Mouse (Mus musculus): ENCODE data around the gene Nin. TPM values are rescaled to one million over a fixed set of nuclear protein-coding genes. Genes with fewer than 3 reads are reported as not detected.
A peak's percentile ranks its signal among the peaks of the same experiment; 100 is the strongest.

The Nin gene
- polyA plus RNA-seq, 1 experiment from 2014 or later = 45.3 TPM

DNA sequence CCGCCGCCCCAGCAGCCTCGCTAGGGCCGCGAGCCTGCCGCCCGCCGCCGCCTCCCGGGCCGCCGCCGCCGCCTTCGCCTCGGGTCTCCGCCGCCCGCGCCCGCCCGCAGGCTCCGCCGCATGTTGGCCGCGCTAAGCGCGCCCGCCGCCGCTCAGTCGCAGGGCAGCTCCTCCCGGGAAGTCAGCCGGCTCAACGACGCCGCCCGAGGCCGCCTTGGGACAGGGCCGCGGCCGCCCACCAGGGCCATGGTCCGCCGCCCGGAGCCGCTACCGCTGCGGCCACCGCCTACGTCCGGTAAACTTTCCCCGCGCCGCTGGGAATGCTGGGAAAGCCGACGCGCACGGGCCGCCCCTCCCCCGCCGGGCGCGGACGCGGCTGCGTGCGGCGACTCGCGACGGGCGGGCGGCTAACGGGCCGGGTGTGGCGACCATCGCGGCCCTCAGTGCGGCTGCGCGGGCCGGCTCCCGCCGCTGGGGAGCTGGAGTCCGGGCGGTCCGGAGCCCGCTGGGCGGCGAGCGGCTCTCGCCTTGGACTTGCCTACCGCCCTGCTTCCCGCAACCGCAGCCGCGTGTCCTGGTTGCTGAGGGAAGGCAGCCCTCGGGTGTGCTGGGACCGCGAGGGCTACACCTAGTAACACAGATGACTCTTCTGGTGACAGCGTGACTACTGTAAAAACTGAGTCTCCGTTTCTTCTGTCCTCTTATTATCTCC, 126.6 kb downstream of the Nin start, which contains the start of gene Sav1:
Gene Sav1, minus strand, starts transcription at position 217 of the 712 bp plus-strand sequence.
- Histone ChIP-seq H3K9me3 (ENCODE audit: control insufficient read depth, low read length) (no peaks in the 10 kb centered on the region), H3K4me1 (replicated peaks; ENCODE audit: control insufficient read depth, insufficient read depth, low read length) (peaks cover 9% of the 10 kb centered on the region), H3K27ac (ENCODE audit: low read length) (peak within 1 kb of the TSS; percentile 67), H3K27me3 (replicated peaks; ENCODE audit: control insufficient read depth, insufficient read depth, low read length) (no peaks in the 10 kb centered on the region), H3K4me2 (ENCODE audit: low read length) (peak within 1 kb of the TSS; percentile 76), H3K9ac (replicated peaks; ENCODE audit: low read depth, low read length) (peak within 1 kb of the TSS; percentile 90), H3K36me3 (ENCODE audit: control insufficient read depth, insufficient read depth) (peaks cover 4% of the 10 kb centered on the region; the same call in 1 of the 2 replicates), H3K4me3 (replicated peaks; ENCODE audit: low read length) (peak within 1 kb of the TSS; percentile 90)
- WGBS = under 1% methylated on average over 89 of the region's 102 CpGs
- ATAC-seq = peak; percentile 94

DNA sequence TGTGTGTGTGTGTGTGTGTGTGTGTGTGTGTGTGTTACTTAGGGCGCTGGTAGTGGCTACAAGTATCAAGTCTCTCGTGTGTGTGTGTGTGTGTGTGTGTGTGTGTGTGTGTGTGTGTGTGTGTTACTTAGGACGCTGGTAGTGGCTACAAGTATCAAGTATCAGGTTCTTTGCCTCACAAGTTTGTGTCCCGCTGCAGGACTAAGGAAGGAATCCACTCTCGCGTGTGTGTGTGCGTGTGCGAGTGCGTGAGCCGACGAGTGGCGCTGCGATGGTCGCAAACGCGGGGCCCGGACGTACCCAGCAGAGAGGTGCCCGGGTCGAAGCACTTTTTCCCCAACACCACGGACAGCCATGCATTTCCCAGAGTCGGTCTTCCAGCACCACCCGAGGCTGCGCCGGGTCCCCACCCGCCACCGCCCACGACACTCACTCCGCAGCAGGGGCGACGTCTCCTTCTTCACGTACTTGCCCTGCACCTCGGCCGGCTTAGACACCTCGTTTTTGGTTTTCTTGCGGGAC, 127.2 kb downstream of the Nin start:
- H3K27me3 ChIP-seq (replicated peaks; ENCODE audit: control insufficient read depth, insufficient read depth, low read length) = no peaks in the 10 kb centered on the region
- peak overlapping the region; percentile 90 for H3K4me3 ChIP-seq (replicated peaks; ENCODE audit: low read length)
- WGBS = under 1% methylated on average over 36 of the region's 36 CpGs
- peak overlapping the region; percentile 67 for H3K27ac ChIP-seq (ENCODE audit: low read length)
- H3K4me1 ChIP-seq (replicated peaks; ENCODE audit: control insufficient read depth, insufficient read depth, low read length) = peaks cover 9% of the 10 kb centered on the region
- peak overlapping the region; percentile 76 for H3K4me2 ChIP-seq (ENCODE audit: low read length)
- H3K9me3 ChIP-seq (ENCODE audit: control insufficient read depth, low read length) = no peaks in the 10 kb centered on the region
- peak; percentile 58 for ATAC-seq
- peak overlapping the region; percentile 90 for H3K9ac ChIP-seq (replicated peaks; ENCODE audit: low read depth, low read length)
- H3K36me3 ChIP-seq (ENCODE audit: control insufficient read depth, insufficient read depth) = peaks cover 4% of the 10 kb centered on the region; the same call in 1 of the 2 replicates

DNA sequence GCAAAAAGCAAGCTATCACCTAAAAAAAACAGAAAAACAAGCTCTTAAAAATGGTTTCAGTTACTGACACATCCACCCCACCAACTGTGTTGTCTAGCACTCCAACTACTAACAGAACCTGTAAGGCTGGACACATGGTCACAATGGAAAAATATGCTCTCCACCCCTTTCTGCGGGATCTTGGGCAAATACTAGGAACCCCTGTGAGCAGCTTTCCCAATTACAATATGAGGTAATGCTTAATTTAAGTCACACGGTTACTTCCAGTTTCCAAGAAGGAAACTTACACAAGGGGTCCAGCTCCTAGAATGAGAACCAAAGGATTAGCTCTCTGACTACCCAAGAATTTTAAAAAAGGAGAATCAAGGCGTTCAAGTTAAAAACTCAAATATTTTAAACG, 128.0 kb downstream of the Nin start:
- H3K36me3 ChIP-seq (ENCODE audit: control insufficient read depth, insufficient read depth) = peaks cover 4% of the 10 kb centered on the region; the same call in 1 of the 2 replicates
- 18% methylated on average over 4 of the region's 4 CpGs for WGBS
- ATAC-seq = no peak
- H3K9ac ChIP-seq (replicated peaks; ENCODE audit: low read depth, low read length) = peak overlapping the region; percentile 90; the same call in 1 of the 2 replicates
- peak overlapping the region; percentile 90 for H3K4me3 ChIP-seq (replicated peaks; ENCODE audit: low read length)
- no peak overlapping the region for H3K27ac ChIP-seq (ENCODE audit: low read length)
- no peaks in the 10 kb centered on the region for H3K9me3 ChIP-seq (ENCODE audit: control insufficient read depth, low read length)
- H3K27me3 ChIP-seq (replicated peaks; ENCODE audit: control insufficient read depth, insufficient read depth, low read length) = no peaks in the 10 kb centered on the region
- H3K4me1 ChIP-seq (replicated peaks; ENCODE audit: control insufficient read depth, insufficient read depth, low read length) = peaks cover 9% of the 10 kb centered on the region
- peak overlapping the region; percentile 76 for H3K4me2 ChIP-seq (ENCODE audit: low read length)

DNA sequence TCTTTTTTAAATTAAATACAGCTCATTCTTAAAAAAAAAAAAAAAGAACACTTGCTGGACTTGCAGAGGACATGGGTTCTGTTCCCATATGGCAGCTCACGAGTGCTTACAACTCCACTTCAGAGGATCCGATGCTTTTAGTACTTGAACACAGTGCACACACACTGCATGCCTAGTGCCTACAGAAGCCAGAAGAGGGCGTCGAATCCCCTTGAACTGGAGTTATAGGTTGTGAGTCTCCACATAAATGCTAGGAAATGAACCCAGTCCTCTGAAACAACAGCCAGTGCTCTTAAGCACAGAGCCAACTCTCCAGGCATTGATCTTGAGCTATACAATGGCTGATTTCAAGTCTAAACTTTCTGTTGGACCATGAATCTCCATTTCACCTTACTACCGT, 130.6 kb downstream of the Nin start:
- no peak overlapping the region for H3K4me2 ChIP-seq (ENCODE audit: low read length)
- no peak for ATAC-seq
- no peaks in the 10 kb centered on the region for H3K27me3 ChIP-seq (replicated peaks; ENCODE audit: control insufficient read depth, insufficient read depth, low read length)
- H3K9ac ChIP-seq (replicated peaks; ENCODE audit: low read depth, low read length) = no peak overlapping the region
- 70% methylated on average over 5 of the region's 5 CpGs for WGBS
- H3K4me1 ChIP-seq (replicated peaks; ENCODE audit: control insufficient read depth, insufficient read depth, low read length) = peaks cover 9% of the 10 kb centered on the region
- no peak overlapping the region for H3K4me3 ChIP-seq (replicated peaks; ENCODE audit: low read length)
- H3K9me3 ChIP-seq (ENCODE audit: control insufficient read depth, low read length) = no peaks in the 10 kb centered on the region
- H3K27ac ChIP-seq (ENCODE audit: low read length) = no peak overlapping the region
- H3K36me3 ChIP-seq (ENCODE audit: control insufficient read depth, insufficient read depth) = peaks cover 4% of the 10 kb centered on the region; the same call in 1 of the 2 replicates

DNA sequence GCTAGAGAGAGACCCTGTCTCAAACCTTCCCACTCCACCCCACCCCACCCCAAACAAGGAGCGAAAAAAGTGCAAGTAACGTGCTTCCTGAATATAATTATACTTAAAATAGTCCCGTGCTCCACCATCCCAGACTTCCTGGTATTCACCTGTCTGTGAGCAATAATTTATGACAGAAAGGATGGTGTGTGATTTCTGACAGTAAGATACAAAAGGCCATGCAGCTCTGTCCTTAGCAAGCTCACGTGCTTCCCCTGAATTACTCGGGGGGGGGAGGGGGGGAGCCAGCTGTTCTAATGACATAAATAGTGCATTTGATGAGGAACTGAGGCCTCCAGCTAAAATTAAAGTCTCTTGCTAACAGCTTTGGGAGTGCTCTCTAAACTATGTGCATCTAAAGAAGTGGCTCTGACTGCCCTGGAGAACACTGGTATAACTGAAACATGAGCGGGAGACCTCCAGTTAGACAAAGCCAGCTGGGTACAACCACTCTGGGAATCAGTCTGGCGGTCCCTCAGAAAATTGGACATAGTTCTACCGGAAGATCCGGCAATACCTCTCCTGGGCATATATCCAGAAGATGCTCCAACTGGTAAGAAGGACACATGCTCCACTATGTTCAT, 136.0 kb downstream of the Nin start:
- H3K27ac ChIP-seq (ENCODE audit: low read length) = no peak overlapping the region
- no peaks in the 10 kb centered on the region for H3K9me3 ChIP-seq (ENCODE audit: control insufficient read depth, low read length)
- peaks cover 8% of the 10 kb centered on the region for H3K4me1 ChIP-seq (replicated peaks; ENCODE audit: control insufficient read depth, insufficient read depth, low read length)
- no peak overlapping the region for H3K9ac ChIP-seq (replicated peaks; ENCODE audit: low read depth, low read length)
- H3K4me3 ChIP-seq (replicated peaks; ENCODE audit: low read length) = no peak overlapping the region
- WGBS = 63% methylated on average over 9 of the region's 9 CpGs
- no peak for ATAC-seq
- no peaks in the 10 kb centered on the region for H3K27me3 ChIP-seq (replicated peaks; ENCODE audit: control insufficient read depth, insufficient read depth, low read length)
- H3K36me3 ChIP-seq (ENCODE audit: control insufficient read depth, insufficient read depth) = peaks cover 3% of the 10 kb centered on the region; the same call in 1 of the 2 replicates
- H3K4me2 ChIP-seq (ENCODE audit: low read length) = no peak overlapping the region

DNA sequence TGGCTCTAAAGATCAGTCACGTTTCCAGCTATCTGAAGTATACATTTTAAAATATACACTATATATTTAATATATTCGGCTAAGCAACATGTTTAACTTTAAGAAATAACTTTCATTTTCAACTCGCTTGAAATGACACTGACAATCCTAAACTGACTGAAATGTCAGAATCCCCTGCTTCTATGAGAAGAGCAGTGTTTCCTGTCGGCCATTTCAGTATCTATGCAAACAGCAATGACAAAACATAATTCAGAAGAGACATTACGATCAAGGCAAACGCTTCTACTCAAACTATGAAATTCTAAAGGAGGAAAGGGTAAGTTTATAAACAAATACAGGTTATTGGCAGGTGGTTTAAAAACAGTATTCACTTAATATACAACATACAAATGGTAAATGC, 136.8 kb downstream of the Nin start:
- Histone ChIP-seq H3K4me1 (replicated peaks; ENCODE audit: control insufficient read depth, insufficient read depth, low read length) (peaks cover 8% of the 10 kb centered on the region), H3K27me3 (replicated peaks; ENCODE audit: control insufficient read depth, insufficient read depth, low read length) (no peaks in the 10 kb centered on the region), H3K9ac (replicated peaks; ENCODE audit: low read depth, low read length) (no peak overlapping the region), H3K4me3 (replicated peaks; ENCODE audit: low read length) (no peak overlapping the region), H3K36me3 (ENCODE audit: control insufficient read depth, insufficient read depth) (peaks cover 3% of the 10 kb centered on the region; the same call in 1 of the 2 replicates), H3K4me2 (ENCODE audit: low read length) (no peak overlapping the region), H3K27ac (ENCODE audit: low read length) (no peak overlapping the region), H3K9me3 (ENCODE audit: control insufficient read depth, low read length) (no peaks in the 10 kb centered on the region)
- ATAC-seq = no peak
- WGBS = 90% methylated on average over 6 of the region's 6 CpGs

DNA sequence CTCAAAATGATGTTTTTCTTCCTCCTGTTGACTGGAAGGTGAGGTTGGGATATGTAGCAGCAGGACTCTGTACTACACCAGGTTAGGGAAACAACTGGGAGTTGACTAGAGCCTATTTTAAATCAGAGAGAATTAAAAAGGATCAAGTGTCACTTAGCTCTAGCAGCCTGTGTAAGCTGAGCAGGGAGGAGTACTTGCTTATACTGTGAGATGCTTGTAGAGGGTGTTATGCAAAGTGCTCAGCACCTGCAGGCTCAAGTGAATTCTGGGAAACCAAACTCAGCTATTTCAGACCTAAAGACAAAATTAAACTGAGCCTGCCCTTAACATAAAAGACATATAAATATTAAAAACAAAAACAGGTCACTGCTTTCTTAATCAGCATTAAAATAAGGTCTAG, 139.9 kb downstream of the Nin start:
- no peak for ATAC-seq
- Histone ChIP-seq H3K4me3 (replicated peaks; ENCODE audit: low read length) (no peak overlapping the region), H3K9ac (replicated peaks; ENCODE audit: low read depth, low read length) (no peak overlapping the region), H3K9me3 (ENCODE audit: control insufficient read depth, low read length) (no peaks in the 10 kb centered on the region), H3K27me3 (replicated peaks; ENCODE audit: control insufficient read depth, insufficient read depth, low read length) (no peaks in the 10 kb centered on the region), H3K4me2 (ENCODE audit: low read length) (no peak overlapping the region), H3K27ac (ENCODE audit: low read length) (no peak overlapping the region), H3K4me1 (replicated peaks; ENCODE audit: control insufficient read depth, insufficient read depth, low read length) (peaks cover 8% of the 10 kb centered on the region), H3K36me3 (ENCODE audit: control insufficient read depth, insufficient read depth) (peaks cover 3% of the 10 kb centered on the region; the same call in 1 of the 2 replicates)

DNA sequence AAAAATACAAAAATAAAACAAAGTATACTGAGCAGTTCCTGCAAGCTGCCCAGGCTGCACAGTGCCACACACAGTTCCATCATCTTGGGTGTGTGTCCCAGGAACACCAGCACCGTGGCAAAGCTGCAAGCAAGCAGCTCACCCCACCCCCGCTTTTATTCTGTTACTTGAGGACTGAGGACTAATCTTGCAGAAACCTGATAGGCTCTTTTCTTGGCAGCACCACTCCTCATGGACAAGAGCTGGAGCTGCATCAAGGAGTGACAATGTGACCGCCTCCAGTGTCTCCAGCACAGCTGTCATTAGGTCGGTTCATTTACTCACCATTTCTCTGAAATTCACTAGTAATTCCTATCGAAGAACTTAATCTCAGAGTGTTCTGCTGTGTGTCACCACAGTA, 145.4 kb downstream of the Nin start:
- H3K9me3 ChIP-seq (ENCODE audit: control insufficient read depth, low read length) = no peaks in the 10 kb centered on the region
- H3K4me2 ChIP-seq (ENCODE audit: low read length) = no peak overlapping the region
- no peaks in the 10 kb centered on the region for H3K4me1 ChIP-seq (replicated peaks; ENCODE audit: control insufficient read depth, insufficient read depth, low read length)
- H3K4me3 ChIP-seq (replicated peaks; ENCODE audit: low read length) = no peak overlapping the region
- H3K9ac ChIP-seq (replicated peaks; ENCODE audit: low read depth, low read length) = no peak overlapping the region
- 65% methylated on average over 5 of the region's 5 CpGs for WGBS
- H3K27me3 ChIP-seq (replicated peaks; ENCODE audit: control insufficient read depth, insufficient read depth, low read length) = no peaks in the 10 kb centered on the region
- H3K27ac ChIP-seq (ENCODE audit: low read length) = no peak overlapping the region
- no peak for ATAC-seq
- H3K36me3 ChIP-seq (ENCODE audit: control insufficient read depth, insufficient read depth) = peaks cover 10% of the 10 kb centered on the region

DNA sequence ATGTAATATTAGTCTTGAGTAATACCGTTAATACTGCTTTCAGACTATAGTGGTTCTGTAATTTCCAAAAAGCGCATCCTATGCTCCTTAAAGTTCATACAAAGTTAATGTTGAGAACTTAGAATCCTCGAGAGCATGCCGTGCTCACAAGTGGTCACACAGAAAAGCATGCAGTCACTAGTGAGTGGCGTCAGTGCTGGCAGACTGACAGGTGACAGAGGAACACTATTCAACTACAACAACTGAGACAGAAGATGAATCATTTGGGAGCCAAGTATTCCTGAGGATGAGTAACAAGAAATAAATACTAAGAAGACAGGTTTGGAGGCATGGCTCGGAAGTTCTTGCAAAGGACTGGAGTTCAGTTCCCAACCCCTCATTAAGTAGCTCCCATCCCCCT, 146.4 kb downstream of the Nin start:
- 90% methylated on average over 6 of the region's 6 CpGs for WGBS
- H3K4me1 ChIP-seq (replicated peaks; ENCODE audit: control insufficient read depth, insufficient read depth, low read length) = no peaks in the 10 kb centered on the region
- no peak overlapping the region for H3K4me3 ChIP-seq (replicated peaks; ENCODE audit: low read length)
- no peaks in the 10 kb centered on the region for H3K9me3 ChIP-seq (ENCODE audit: control insufficient read depth, low read length)
- H3K36me3 ChIP-seq (ENCODE audit: control insufficient read depth, insufficient read depth) = peaks cover 18% of the 10 kb centered on the region
- H3K9ac ChIP-seq (replicated peaks; ENCODE audit: low read depth, low read length) = no peak overlapping the region
- no peaks in the 10 kb centered on the region for H3K27me3 ChIP-seq (replicated peaks; ENCODE audit: control insufficient read depth, insufficient read depth, low read length)
- no peak overlapping the region for H3K4me2 ChIP-seq (ENCODE audit: low read length)
- ATAC-seq = no peak
- H3K27ac ChIP-seq (ENCODE audit: low read length) = no peak overlapping the region
